Mouse (Mus musculus): ENCODE results near the gene Vamp2.

The Vamp2 gene

DNA sequence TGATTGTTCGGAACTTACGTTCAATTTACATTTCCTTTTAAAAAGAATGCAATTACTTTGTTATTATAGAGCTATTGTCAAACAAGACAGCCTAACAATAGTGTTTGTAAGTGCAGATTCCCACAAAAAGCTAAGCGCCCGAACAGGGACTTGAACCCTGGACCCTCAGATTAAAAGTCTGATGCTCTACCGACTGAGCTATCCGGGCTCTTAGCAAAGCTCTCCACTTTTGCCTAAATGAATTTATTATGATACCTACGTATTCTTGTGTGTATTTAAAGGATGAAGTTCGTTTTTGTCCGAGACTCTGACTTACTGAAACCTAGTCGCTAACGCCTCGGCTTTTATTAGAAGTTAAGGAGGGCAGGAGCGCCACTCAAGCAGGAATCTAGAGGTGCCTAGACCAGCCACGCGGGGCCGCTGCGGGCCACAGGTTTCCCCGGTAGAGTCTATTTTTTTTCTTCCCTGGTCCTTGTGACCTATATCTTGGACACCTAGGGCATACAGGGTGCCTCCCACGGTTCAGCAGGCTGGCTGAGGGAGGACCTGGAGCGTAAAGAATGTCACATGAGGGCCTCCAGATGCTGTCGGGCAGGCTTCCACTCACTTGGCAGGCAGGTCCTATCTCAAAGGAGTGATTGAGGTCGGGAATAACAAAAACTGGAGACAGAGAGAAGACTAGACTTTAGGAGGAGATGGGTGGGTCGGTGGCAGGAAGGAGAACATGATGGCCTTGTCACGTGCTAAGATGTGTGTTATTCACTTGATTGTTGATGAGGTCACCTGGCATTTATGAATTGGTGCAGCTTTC is 37.0 kb downstream of the Vamp2 start:
- peak; percentile 43 for ATAC-seq (ENCODE audit: insufficient number of reproducible peaks, low FRiP score, low TSS enrichment)

DNA sequence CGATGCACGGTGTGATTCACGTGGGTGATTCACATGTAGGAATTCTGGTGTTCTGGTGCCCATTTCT is 37.4 kb downstream of the Vamp2 start, which contains the start of gene Aloxe3:
TSS of gene Aloxe3 (plus strand) at position 45 of the 67 bp plus-strand sequence.
- no peak for ATAC-seq (ENCODE audit: insufficient number of reproducible peaks, low FRiP score, low TSS enrichment)

DNA sequence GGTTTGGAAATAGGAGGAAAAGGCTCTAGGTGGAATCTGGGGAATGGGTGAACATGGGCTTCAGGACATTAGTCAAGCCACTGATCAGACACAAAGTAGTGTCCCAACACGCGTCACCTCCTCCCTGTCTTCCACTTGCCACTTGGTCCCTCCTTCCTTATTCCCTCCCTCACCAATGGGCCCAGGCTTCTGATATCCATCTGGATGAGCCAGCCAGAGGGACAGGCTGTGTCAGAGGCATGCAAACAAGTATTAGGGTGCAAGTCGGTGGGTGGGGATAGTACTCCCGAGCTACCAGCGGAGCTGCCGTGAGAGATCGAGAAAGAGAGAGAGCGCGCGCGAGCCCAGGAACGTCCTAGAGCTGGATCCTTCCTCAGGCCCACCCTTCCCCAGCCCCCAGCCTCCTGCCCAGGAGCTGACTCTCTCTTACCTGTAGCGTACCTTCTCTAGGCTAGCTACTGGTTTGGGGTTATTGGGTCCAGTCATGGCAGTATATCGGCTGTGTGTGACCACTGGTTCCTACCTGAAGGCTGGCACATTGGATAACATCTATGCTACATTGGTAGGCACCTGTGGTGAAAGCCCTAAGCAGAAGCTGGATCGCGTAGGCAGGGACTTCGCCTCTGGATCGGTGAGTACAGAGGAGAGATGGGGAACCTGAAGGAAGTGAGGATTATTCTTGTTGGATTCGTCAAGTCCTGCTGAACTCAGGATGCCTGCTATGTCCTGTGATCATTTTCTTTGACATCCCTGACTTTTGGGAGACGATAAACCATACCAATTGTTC is 37.8 kb downstream of the Vamp2 start:
- ATAC-seq (ENCODE audit: insufficient number of reproducible peaks, low FRiP score, low TSS enrichment): 0 out of 2 replicates have a peak, but pooled peaks have one; percentile 21

DNA sequence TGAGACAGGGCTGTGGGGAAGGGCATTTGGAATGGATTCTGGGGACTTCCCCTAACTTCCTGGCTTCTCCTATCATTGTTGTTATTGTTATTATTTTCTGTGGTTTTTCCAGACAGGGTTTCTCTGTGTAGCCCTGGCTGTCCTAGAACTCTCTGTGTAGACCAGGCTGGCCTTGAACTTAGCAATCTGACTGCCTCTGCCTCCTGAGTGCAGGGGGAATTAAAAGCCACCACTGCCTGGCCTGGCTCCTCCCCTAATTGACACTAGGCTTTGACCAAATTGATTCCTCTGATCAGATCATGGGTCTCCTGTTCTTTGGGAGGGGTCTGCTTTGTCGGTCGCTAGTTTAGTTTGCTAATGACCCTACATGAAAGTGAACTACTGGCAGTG is 38.4 kb downstream of the Vamp2 start:
- ATAC-seq (ENCODE audit: insufficient number of reproducible peaks, low FRiP score, low TSS enrichment): no peak

DNA sequence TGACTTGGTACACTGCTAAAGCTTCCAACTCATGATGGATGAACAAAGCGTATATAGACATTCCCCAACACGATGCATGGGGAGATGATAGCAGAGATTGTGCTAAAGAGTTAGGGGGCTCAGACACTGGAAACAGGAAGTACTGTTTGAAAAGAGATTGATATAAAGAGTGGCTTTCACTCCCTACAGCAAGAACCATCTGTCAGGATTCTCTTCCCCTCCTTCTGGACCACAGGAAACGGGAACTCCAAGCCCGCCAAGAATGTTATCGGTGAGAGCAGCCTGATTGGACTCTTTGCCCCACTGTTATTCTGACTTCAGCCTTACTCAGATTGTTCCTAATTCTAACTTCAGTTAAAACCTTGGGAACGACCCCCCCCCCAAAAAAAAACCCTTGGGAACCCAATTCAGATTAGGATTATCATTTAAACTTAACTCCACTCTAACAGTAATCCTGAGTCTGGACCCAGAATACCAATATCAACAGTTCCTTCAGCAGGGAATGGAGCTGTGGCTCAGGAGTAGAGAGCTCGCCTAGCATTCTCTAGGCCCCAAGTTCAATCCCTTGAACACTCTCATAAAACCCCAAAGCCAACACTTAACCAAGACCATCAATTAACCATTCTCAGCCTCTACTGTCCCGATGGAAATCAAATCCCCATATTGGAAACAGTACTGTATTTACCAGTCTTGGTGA is 40.3 kb downstream of the Vamp2 start:
- ATAC-seq (ENCODE audit: insufficient number of reproducible peaks, low FRiP score, low TSS enrichment): no peak

DNA sequence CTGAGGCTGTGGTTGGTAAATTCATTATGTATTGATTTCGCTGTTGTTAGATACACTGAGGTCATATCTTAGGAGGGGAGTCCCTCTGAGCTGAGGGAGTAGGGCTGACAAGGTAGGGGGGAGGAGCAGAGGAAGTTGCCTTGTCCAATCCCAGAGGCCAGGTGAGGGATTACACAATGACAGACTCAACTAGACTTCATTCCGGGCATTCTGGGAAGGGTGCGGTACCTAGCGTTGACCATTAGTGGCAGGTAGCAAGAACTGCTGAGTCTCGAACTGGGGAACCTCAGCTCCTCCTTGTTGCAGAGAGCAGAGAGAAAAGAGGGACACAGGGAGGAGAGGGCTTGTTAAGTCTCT is 45.3 kb downstream of the Vamp2 start:
- ATAC-seq (ENCODE audit: insufficient number of reproducible peaks, low FRiP score, low TSS enrichment): no peak

DNA sequence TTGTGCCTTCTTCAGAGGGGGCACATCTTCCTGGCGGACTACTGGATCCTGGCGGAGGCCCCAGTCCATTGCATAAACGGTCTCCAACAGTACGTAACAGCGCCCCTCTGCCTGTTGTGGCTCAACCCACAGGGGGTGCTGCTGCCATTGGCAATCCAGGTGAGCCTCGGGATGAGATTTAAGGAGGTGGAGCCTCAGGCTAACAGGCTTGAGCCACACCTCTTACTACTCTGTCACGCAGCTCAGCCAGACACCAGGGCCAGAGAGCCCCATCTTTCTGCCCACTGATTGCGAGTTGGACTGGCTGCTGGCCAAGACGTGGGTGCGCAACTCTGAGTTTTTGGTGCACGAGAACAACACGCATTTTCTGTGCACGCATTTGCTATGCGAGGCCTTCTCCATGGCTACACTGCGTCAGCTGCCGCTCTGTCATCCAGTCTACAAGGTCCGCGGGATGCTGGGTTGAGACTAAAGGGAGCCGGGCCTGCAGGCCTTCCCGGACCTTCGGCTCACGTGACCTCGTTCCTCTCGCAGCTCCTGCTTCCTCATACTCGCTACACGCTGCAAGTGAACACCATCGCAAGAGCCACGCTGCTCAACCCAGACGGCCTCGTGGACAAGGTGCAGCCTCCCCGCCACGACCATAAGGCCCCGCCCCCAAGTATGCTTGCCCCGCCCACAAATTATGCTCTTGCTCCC is 45.8 kb downstream of the Vamp2 start:
- ATAC-seq (ENCODE audit: insufficient number of reproducible peaks, low FRiP score, low TSS enrichment): peak; percentile 65; the same call in 1 of the 2 replicates

DNA sequence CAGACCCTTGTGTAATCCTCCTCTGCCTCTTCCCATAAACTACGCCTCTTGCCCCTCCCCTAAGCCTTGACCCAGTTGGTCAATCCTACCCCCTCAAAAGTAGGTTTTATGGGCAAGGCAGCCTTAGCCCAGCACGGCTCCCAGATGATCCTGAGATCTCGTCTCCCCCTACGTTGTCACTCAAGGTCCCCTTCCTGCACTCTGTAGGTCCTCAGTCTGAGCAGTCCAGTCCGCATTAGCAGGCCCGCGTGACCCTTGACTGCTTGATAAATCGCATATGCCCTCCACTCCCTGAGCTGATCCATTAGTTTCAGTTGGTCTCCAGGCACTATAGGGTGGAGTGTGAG is 46.3 kb downstream of the Vamp2 start:
- no peak for ATAC-seq (ENCODE audit: insufficient number of reproducible peaks, low FRiP score, low TSS enrichment)

DNA sequence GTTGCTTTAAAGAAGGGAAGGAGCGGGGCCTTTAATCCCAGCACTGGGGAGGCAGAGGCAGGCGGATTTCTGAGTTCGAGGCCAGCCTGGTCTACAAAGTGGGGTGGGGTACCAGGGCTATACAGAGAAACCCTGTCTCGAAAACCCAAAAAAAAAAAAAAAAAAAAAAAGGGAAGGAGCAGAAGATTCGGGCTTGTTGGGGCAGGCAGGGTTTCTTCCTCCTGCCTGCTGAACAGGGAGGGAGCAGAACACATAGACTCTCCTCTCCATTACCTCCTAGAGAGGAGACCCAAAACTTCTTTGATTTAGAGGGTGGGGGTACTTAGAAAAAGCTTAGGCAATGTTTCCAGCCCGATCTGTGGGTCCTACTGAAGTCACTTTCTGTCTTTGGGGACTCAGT is 47.1 kb downstream of the Vamp2 start:
- ATAC-seq (ENCODE audit: insufficient number of reproducible peaks, low FRiP score, low TSS enrichment): no peak
